Mouse (Mus musculus) hindbrain, embryonic 11.5 days (tissue): ENCODE results near the gene Gm9913. TPM values are rescaled to one million over a fixed set of nuclear protein-coding genes. Genes with fewer than 3 reads are reported as not detected.
A peak's percentile ranks its signal among the peaks of the same experiment; 100 is the strongest.

Experiments
- ATAC-seq: fragments of 200-750 bp; cut with Nextera tagmentation; 2 replicates; pipeline ENCODE4 v1.8.0; 2017; ENCODE audit warnings: mild to moderate bottlenecking, moderate TSS enrichment, moderate library complexity; ENCODE audit not compliant: low FRiP score
- DNase-seq: peaks from one replicate; pipeline ENCODE4 v3.0.0-alpha.2; 2015; ENCODE audit warnings: low spot score
- H3K27ac ChIP-seq: fragments of 300-500 bp; sonication (generic); 2 replicates; pipeline ENCODE4 v1.5.1; 2014; ENCODE audit warnings: mild to moderate bottlenecking, low read depth, low read length
- H3K27me3 ChIP-seq: fragments of 300-500 bp; sonication (generic); 2 replicates; pipeline ENCODE4 v1.6.1; 2014; ENCODE audit warnings: mild to moderate bottlenecking, low read length, moderate library complexity, mixed read lengths; ENCODE audit not compliant: control insufficient read depth, insufficient read depth
- H3K36me3 ChIP-seq: fragments of 300-500 bp; sonication (generic); 2 replicates; pipeline ENCODE4 v1.6.1; 2014; ENCODE audit warnings: mild to moderate bottlenecking, low read length, moderate library complexity, mixed read lengths; ENCODE audit not compliant: control insufficient read depth, insufficient read depth
- H3K4me1 ChIP-seq: fragments of 300-500 bp; sonication (generic); replicated peaks from 2 replicates; pipeline ENCODE4 v1.6.1; 2014; ENCODE audit warnings: low read length, mixed read lengths; ENCODE audit not compliant: control insufficient read depth, insufficient read depth
- H3K4me2 ChIP-seq: fragments of 300-500 bp; sonication (generic); replicated peaks from 2 replicates; pipeline ENCODE4 v1.6.1; 2014; ENCODE audit warnings: mild to moderate bottlenecking, low read depth, low read length
- H3K4me3 ChIP-seq: fragments of 300-500 bp; sonication (generic); 2 replicates; pipeline ENCODE4 v1.5.1; 2014; ENCODE audit warnings: low read depth, low read length
- H3K9ac ChIP-seq: fragments of 300-500 bp; sonication (generic); 2 replicates; pipeline ENCODE4 v1.6.1; 2014; ENCODE audit warnings: low read depth, low read length
- H3K9me3 ChIP-seq: fragments of 300-500 bp; sonication (generic); 2 replicates; pipeline ENCODE4 v1.6.1; 2016; ENCODE audit warnings: low read length; ENCODE audit not compliant: control insufficient read depth
- whole genome bisulfite sequencing: fragments of 180-500 bp; shearing (Covaris S2); extraction: QIAGEN DNeasy Blood & Tissue Kit; methylation state at CpG from one replicate; pipeline ENCODE4 v1.1.7; 2014; 5-methylcytosine and 5-hydroxymethylcytosine counted together
- polyA plus RNA-seq: library from polyadenylated mRNA; unstranded; fragments of >200 nt; fragmentation: Nextera tagmentation; extraction: Ambion mirVana; gene quantifications from 2 replicates; pipeline ENCODE4 v1.2.1, GENCODE M21; 2014

Gene Gm9913
- polyA plus RNA-seq: 0.25 and 0.28 TPM in 2 replicates

DNA sequence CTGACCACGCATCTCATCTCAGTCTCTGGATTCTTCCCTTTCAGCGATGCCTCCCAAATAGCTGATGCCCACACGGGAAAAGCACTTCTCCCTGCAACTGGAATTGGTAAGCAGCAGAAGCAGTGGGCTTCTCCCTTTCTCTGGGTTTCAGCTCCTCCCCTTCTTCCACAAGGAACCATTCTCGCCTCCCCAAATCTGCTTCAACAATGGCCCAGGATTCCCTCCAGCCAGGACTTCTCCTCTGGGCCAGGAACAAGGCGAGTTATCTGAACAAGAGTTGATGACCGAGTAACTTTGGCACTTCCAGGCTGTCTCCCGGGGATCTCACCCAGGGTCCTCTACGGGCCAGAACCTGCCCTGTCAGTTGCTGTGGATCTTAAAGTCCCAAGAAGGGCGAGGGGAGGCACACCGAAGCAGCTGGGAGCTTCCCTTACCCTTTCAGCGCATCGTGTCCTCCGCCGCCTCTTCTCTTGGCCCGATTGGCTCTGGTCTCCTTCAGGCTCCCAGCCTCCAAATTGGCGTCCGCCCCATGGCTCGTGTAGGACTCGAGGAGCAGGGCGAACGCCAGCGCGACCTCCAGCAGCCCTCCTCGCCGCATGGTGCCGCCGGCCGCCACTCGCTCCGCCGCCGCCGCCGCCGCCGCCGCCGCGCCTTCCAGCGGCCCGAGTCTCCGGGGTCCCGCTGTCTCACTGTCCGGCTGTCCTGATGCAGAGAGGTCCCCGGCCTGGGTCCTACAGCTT lies at the start of gene Gm9913:
Gm9913 (plus strand) TSS at position 84 of the 740 bp plus-strand sequence.
- ATAC-seq (peak; percentile 70), DNase-seq (peak; percentile 77)
- Histone ChIP-seq H3K4me2 (peak within 1 kb of the TSS; percentile 97), H3K9me3 (no peaks in the 10 kb centered on the region), H3K27ac (peak within 1 kb of the TSS; percentile 58), H3K36me3 (no peaks in the 10 kb centered on the region), H3K27me3 (peaks cover 2% of the 10 kb centered on the region; the same call in 1 of the 2 replicates), H3K4me1 (no peaks in the 10 kb centered on the region), H3K4me3 (peak within 1 kb of the TSS; percentile 50), H3K9ac (peak within 1 kb of the TSS; percentile 50)
- 1% methylated on average over 45 of the region's 45 CpGs for WGBS

DNA sequence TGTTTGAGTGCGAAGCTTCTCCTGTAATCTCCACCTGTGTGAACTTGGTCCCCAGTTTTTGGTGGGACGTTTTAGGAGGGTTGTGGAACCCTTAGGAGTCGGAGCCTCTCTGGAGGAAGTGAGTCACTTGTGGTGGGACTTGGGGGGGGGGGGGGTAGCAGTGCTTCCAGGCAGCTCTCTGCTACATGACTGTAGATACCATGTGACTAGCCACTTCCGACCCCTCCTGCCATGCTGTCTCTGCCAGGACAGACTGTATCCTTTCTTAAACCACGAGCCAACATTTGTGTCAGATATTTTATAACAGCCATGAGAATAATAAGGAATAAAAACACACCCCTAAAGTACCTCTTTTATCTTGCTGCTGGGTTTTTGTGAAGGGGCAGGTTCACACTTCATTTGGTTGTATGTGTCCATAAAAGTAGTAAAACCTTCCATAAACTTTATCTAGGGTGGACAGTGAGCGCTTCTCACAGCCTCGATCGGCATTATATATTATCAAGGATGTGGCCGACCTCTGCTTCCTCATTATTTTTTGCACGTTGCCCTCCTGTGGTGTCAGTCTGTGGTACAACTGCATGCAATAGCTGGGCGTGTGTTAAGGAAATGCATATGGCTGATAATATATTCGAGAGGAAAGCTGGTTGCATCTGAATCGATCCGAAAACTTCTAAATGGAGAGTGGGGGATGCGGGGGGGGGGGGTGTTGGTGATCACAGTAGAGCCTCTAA lies 48.7 kb upstream of the Gm9913 start:
- DNase-seq (no peak), ATAC-seq (no peak)
- no peaks in the 10 kb centered on the region for H3K27me3 ChIP-seq
- H3K9ac ChIP-seq: no peak overlapping the region
- H3K4me3 ChIP-seq: no peak overlapping the region
- no peak overlapping the region for H3K27ac ChIP-seq
- WGBS: 86% methylated on average over 15 of the region's 15 CpGs
- H3K9me3 ChIP-seq: no peaks in the 10 kb centered on the region
- no peaks in the 10 kb centered on the region for H3K4me1 ChIP-seq
- no peak overlapping the region for H3K4me2 ChIP-seq
- no peaks in the 10 kb centered on the region for H3K36me3 ChIP-seq

DNA sequence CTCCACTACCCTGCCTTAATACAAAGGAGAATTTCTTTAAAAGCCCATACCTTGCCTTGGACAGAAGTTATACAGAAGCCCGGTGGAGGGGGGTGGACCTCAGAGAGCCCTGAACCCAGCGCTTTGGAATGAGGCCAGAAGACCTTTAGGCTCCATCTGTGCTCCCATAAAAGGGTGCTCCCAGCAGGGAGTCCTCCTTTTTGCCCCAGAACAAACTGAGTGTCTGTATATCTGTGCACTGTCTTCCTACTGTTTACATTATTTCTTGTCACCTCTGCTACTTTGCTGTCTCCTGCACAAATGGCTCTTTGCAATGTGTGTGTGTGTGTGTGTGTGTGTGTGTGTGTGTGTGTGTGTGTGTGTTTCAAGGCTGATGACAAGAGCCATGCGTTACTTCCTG lies 45.8 kb upstream of the Gm9913 start:
- H3K36me3 ChIP-seq: no peaks in the 10 kb centered on the region
- H3K4me1 ChIP-seq: no peaks in the 10 kb centered on the region
- WGBS: 84% methylated on average over 3 of the region's 3 CpGs
- H3K27ac ChIP-seq: no peak overlapping the region
- H3K9ac ChIP-seq: no peak overlapping the region
- no peak overlapping the region for H3K4me3 ChIP-seq
- H3K9me3 ChIP-seq: no peaks in the 10 kb centered on the region
- no peaks in the 10 kb centered on the region for H3K27me3 ChIP-seq
- no peak overlapping the region for H3K4me2 ChIP-seq
- ATAC-seq (no peak), DNase-seq (no peak)

DNA sequence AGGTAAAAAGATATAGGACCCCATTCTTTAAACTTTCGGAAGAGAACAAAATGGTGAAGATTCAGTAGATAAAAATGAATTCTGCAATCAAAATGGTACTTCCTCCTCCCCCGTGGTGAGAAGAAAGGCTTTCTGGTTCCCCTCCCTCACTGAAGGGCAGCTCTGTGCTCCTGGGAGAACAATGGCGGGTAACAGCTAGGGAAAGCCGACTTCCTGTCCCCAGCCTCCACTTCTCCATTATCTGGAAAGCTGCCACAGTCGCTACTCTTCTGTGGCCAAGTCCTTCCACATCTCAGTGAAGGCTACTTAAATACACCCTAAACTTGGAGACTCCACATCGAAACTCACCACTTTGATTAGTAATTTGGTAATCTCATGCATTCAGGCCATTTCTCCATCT lies 40.9 kb upstream of the Gm9913 start:
- 83% methylated on average over 6 of the region's 6 CpGs for WGBS
- Histone ChIP-seq H3K4me1 (no peaks in the 10 kb centered on the region), H3K36me3 (no peaks in the 10 kb centered on the region), H3K4me3 (no peak overlapping the region), H3K27ac (no peak overlapping the region), H3K9ac (no peak overlapping the region), H3K4me2 (no peak overlapping the region), H3K9me3 (no peaks in the 10 kb centered on the region), H3K27me3 (no peaks in the 10 kb centered on the region)
- DNase-seq (no peak), ATAC-seq (no peak)

DNA sequence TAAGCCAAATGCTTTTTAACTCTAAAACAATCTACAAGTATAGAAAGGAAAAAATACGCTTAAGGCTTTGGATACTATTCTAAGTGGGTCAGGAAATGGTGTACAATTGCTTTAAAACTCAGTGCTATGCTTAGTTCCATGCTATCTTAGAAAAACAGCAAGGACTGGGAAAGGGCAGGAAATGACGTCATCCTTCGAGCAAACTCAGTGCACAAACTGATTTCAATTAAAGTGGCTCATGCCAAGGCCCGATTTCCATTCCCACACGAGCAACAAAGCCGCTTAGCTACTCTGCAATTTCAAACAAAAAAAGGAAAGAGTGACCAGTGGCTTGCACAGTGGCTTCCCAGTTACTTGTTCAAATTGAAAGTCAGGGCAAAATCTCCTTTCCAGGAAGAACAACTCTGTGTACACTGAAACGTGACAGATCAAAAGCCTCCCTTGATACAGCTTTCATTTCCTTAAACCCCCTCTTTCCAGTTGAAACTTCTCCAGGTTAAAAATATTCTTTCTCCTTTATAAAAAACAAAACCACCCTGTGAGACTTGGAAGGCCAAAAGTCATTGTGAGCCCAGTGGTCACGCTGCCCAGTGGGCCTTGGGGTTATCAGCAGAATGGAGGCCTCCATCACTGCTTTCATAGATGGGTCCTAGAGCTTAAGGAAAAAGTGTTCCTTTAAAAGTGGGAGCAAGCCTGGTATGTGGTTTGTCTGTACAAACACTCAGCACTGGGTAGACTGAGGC lies 34.2 kb upstream of the Gm9913 start:
- Histone ChIP-seq H3K4me3 (no peak overlapping the region), H3K4me2 (no peak overlapping the region), H3K9me3 (no peaks in the 10 kb centered on the region), H3K4me1 (no peaks in the 10 kb centered on the region), H3K36me3 (no peaks in the 10 kb centered on the region), H3K27me3 (no peaks in the 10 kb centered on the region), H3K9ac (no peak overlapping the region), H3K27ac (no peak overlapping the region)
- 82% methylated on average over 8 of the region's 8 CpGs for WGBS
- ATAC-seq: no peak
- DNase-seq: peak; percentile 15

DNA sequence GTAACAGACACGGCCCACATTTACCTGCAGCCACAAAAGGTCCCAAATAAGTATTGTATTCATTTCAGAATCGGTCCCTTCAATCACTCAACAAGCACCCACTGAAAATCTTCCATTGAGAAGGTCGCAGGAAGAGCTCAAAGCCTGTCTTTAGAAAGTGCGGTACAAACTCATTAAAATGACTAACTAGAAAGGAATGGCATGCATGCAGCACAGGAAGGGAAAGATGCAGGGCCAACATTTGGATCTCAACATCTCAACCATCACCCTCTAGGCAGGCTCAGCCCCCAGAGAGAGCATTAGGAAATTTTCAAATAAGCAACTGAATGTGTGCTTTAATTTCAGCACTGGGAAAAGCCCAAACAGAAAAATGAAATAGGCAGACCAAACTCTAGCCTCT lies 33.2 kb upstream of the Gm9913 start:
- Histone ChIP-seq H3K27me3 (no peaks in the 10 kb centered on the region), H3K4me1 (no peaks in the 10 kb centered on the region), H3K36me3 (no peaks in the 10 kb centered on the region), H3K27ac (no peak overlapping the region), H3K4me2 (no peak overlapping the region), H3K9me3 (no peaks in the 10 kb centered on the region), H3K9ac (no peak overlapping the region), H3K4me3 (no peak overlapping the region)
- whole genome bisulfite sequencing: 84% methylated on average over 4 of the region's 4 CpGs
- DNase-seq (no peak), ATAC-seq (no peak)

DNA sequence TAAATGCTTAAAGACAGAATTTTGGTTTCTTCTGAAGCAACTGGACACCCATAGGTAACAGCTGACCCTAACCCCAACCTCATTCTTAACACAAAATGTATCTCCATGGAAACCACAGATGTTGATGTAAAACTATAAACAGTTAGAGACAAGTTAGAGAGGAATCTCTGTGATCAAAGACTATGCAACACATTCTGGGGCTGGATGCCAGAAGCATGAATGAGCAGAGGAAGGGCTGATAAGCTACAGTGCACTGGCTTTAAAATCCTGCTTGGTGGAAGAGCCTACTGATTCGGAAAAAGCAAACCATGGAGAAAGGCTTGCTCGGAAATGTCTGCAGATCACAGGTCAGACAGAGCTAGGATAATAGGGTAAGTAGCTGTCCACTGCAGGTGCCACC lies 31.7 kb upstream of the Gm9913 start:
- DNase-seq (no peak), ATAC-seq (no peak)
- H3K4me2 ChIP-seq: no peak overlapping the region
- no peaks in the 10 kb centered on the region for H3K27me3 ChIP-seq
- 96% methylated on average over 2 of the region's 2 CpGs for WGBS
- no peak overlapping the region for H3K9ac ChIP-seq
- no peak overlapping the region for H3K27ac ChIP-seq
- no peaks in the 10 kb centered on the region for H3K4me1 ChIP-seq
- no peaks in the 10 kb centered on the region for H3K36me3 ChIP-seq
- no peak overlapping the region for H3K4me3 ChIP-seq
- H3K9me3 ChIP-seq: no peaks in the 10 kb centered on the region

DNA sequence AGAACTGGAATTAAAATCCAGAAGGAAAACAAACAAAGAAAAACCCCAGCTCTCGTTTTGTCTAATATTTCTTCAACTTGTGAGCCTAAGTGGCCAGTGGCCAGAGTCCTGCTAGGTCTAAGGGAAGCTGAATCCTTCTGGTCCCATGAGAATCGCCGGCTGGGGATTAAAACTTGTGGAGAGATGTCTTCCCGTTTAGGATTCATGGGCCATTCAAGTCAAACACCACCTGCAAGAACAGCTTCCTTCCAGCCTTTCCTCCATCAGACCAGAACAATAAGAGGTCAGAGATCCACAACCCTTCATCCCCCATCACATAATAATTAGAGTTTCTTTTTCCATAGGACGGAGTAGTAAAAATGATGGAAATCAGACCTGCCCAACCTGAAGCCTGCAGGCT lies 30.2 kb upstream of the Gm9913 start:
- no peak overlapping the region for H3K4me2 ChIP-seq
- H3K9ac ChIP-seq: no peak overlapping the region
- H3K27ac ChIP-seq: no peak overlapping the region
- no peak overlapping the region for H3K4me3 ChIP-seq
- WGBS: 80% methylated on average over 5 of the region's 5 CpGs
- DNase-seq (no peak), ATAC-seq (no peak)
- no peaks in the 10 kb centered on the region for H3K9me3 ChIP-seq
- H3K4me1 ChIP-seq: no peaks in the 10 kb centered on the region
- no peaks in the 10 kb centered on the region for H3K27me3 ChIP-seq
- H3K36me3 ChIP-seq: no peaks in the 10 kb centered on the region
